Mouse (Mus musculus) forebrain, embryonic 16.5 days (tissue): ENCODE data around the gene Prr3. TPM values are rescaled to one million over a fixed set of nuclear protein-coding genes. Genes with fewer than 3 reads are reported as not detected.
"Not testable (repeated sequence)": the region's sequence is repeated elsewhere in the genome, so short reads cannot be mapped to it uniquely, and the experiment has no call there.

ENCODE experiments used
- ATAC-seq: fragments of 200-750 bp; cut with Nextera tagmentation; 2 replicates; pipeline ENCODE4 v1.8.0; 2017; ENCODE audit warnings: mild to moderate bottlenecking, moderate library complexity
- H3K27ac ChIP-seq: fragments of 300-500 bp; sonication (generic); 2 replicates; pipeline ENCODE4 v1.5.1; 2014; ENCODE audit warnings: low read length, control low read depth
- H3K27me3 ChIP-seq: fragments of 300-500 bp; sonication (generic); replicated peaks from 2 replicates; pipeline ENCODE4 v1.6.1; 2014; ENCODE audit warnings: low read length; ENCODE audit not compliant: control insufficient read depth, insufficient read depth
- H3K36me3 ChIP-seq: fragments of 300-500 bp; sonication (generic); 2 replicates; pipeline ENCODE4 v1.6.1; 2014; ENCODE audit not compliant: control insufficient read depth, insufficient read depth
- H3K4me1 ChIP-seq: fragments of 300-500 bp; sonication (generic); replicated peaks from 2 replicates; pipeline ENCODE4 v1.6.1; 2014; ENCODE audit warnings: low read length; ENCODE audit not compliant: control insufficient read depth, insufficient read depth
- H3K4me2 ChIP-seq: fragments of 300-500 bp; sonication (generic); 2 replicates; pipeline ENCODE4 v1.6.1; 2014; ENCODE audit warnings: mild to moderate bottlenecking, low read length, control low read depth
- H3K4me3 ChIP-seq: fragments of 300-500 bp; sonication (generic); replicated peaks from 2 replicates; pipeline ENCODE4 v1.5.1; 2014; ENCODE audit warnings: mild to moderate bottlenecking, low read length, control low read depth
- H3K9ac ChIP-seq: fragments of 300-500 bp; sonication (generic); replicated peaks from 2 replicates; pipeline ENCODE4 v1.6.1; 2014; ENCODE audit warnings: low read depth, low read length, control low read depth
- H3K9me3 ChIP-seq: fragments of 300-500 bp; sonication (generic); 2 replicates; pipeline ENCODE4 v1.6.1; 2016; ENCODE audit warnings: low read length; ENCODE audit not compliant: control insufficient read depth
- WGBS: fragments of 180-500 bp; shearing (Covaris S2); extraction: QIAGEN DNeasy Blood & Tissue Kit; methylation state at CpG from one replicate; pipeline ENCODE4 v1.1.7; 2014; 5-methylcytosine and 5-hydroxymethylcytosine counted together
- polyA plus RNA-seq: library from polyadenylated mRNA; unstranded; fragments of >200 nt; fragmentation: Nextera tagmentation; extraction: Ambion mirVana; gene quantifications from 2 replicates; pipeline ENCODE4 v1.2.1, GENCODE M21; 2015

Gene Prr3
- polyA plus RNA-seq, 1 experiment from 2014 or later: 93.2 TPM

DNA sequence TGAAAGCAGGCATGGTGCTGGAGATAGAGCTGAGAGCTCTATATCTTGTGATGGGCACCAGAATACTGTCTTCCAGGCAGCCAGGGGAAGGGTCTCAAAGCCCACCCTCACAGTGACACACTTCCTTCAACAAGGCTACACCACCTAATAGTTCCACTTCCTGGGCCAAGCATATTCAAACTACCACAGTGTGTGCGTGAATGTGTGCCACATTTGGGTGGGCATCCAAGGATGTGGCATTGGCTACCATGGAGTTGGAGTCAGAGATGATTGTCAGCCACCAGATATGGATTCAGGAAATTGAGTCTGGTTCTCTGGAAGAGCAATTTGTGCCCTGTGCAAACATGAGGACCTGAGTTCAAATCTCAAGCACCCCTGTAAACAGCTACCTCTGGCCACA, 41.3 kb upstream of the Prr3 start:
- Histone ChIP-seq H3K4me1 (no peaks in the 10 kb centered on the region), H3K4me3 (no peak overlapping the region), H3K9ac (no peak overlapping the region), H3K4me2 (no peak overlapping the region), H3K9me3 (no peaks in the 10 kb centered on the region), H3K27me3 (no peaks in the 10 kb centered on the region), H3K36me3 (no peaks in the 10 kb centered on the region), H3K27ac (no peak overlapping the region)
- ATAC-seq: no peak
- WGBS: 89% methylated on average over 1 of the region's 1 CpGs

DNA sequence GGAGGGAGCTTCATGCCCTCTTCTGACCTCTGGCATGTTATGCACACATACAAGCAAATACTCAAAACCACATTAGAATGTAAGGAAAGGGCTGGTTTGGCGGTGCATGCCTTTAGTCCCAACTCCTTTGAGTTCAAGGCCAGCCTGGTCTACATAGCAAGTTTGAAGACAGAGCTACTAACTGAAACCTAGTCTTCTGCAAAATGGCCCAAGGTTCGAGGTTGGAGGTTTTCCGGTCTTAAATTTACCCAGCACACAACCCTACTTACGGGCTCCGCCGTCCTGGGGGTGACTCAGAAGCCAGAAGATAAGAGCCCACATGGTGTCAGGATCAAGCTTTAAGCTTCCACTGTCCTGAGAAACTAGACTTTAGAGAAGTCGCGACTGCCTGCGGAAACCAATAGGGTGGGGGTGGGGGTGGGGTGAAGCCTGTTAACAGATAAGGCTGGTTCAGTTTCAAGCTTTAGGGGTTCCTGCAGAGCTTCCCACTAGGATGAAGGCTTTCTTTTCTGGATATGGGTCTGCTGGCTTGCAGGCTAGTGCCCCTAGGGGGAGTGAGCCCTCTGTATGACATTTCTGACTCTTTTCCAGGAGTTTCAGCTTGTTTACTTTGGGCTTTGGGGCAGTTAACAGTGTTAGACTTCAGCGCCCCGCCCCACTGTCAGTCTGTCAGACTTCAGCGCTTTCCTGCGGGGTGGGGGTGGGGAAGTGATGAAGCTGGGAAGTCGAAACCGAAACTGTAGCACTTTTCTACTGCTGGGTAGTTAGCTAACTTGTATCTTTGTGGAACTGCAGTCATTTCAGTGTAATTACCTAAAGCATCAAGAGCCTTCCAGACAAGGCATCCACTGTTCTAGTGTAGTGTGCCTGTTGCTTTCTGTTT, 40.4 kb upstream of the Prr3 start, which contains the start of gene H2-T24:
H2-T24 (minus strand) TSS at position 370 of the 883 bp plus-strand sequence.
- H3K4me1 ChIP-seq: no peaks in the 10 kb centered on the region
- 41% methylated on average over 15 of the region's 15 CpGs for WGBS
- no peaks in the 10 kb centered on the region for H3K9me3 ChIP-seq
- no peak within 1 kb of the TSS for H3K27ac ChIP-seq
- no peaks in the 10 kb centered on the region for H3K27me3 ChIP-seq
- no peak within 1 kb of the TSS for H3K9ac ChIP-seq
- no peak within 1 kb of the TSS for H3K4me3 ChIP-seq
- no peak for ATAC-seq
- no peak within 1 kb of the TSS for H3K4me2 ChIP-seq
- H3K36me3 ChIP-seq: peaks cover 4% of the 10 kb centered on the region

DNA sequence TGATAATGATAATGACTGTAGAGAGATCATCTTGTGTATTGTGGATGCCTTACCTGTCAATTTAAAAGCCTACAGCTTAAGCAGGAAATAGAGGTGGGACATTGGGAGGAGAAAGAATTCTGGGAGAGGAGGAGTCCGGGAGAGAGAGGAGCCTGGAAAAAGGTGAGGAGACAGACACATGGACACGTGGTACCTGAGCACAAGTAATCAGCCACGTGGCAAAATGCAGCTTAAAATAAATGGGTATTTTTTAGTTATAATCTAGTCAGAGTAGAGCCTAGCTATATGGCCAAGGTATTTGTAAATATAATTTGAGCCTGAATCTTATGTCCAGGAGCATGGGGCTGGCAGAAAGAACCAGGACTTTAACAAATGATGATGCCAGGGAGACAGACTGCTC, 39.5 kb upstream of the Prr3 start:
- Histone ChIP-seq H3K27me3 (no peaks in the 10 kb centered on the region), H3K4me2 (no peak overlapping the region), H3K4me3 (no peak overlapping the region), H3K9ac (no peak overlapping the region), H3K4me1 (no peaks in the 10 kb centered on the region), H3K27ac (no peak overlapping the region), H3K9me3 (no peaks in the 10 kb centered on the region), H3K36me3 (peaks cover 7% of the 10 kb centered on the region)
- WGBS: 61% methylated on average over 3 of the region's 3 CpGs
- ATAC-seq: no peak

DNA sequence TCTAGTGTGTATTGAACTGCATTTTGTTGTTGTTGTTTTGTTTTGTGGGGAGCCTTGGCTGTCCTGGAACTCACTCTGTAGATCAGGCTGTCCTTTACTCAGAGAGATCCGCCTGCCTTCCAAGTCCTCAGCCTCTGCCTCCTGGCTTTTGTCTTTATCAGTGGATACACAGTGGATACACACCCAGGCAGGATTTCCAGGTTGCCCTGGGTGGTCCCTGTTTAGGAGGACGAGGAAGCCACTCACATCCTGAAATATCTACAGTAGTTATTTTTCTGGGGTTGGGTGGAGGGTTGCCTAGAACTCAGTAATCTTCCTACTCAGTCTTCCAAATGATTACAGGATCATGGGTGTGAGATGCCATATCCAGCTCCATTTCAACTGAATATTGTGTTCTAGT, 38.9 kb upstream of the Prr3 start:
- 71% methylated on average over 2 of the region's 2 CpGs for WGBS
- Histone ChIP-seq H3K27me3 (no peaks in the 10 kb centered on the region), H3K27ac (no peak overlapping the region)

DNA sequence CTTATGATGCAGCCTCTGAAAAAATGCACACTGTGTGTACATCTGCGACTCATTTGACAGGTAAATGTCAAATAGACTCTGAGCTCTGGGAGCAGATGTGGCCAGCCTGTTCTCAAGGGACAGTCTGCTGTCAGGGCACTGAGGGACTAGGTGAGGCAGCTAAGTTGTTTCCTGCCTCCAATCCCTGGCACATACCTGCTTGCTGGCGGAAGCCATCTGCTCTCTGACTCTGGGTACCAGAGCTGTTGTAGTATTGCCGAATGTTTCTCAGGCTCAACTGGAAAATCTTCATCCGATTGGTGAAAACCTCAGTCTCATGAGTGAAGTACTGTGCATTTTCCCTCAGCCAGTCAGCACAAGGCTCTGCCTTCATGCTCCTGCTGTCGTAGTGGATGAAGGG, 37.0 kb upstream of the Prr3 start:
- Histone ChIP-seq H3K4me1 (no peaks in the 10 kb centered on the region), H3K4me3 (no peak overlapping the region), H3K9ac (no peak overlapping the region), H3K27ac (no peak overlapping the region), H3K36me3 (peaks cover 11% of the 10 kb centered on the region), H3K27me3 (no peaks in the 10 kb centered on the region), H3K4me2 (no peak overlapping the region), H3K9me3 (no peaks in the 10 kb centered on the region)
- 93% methylated on average over 5 of the region's 5 CpGs for WGBS
- ATAC-seq: no peak

More for the DNA sequence above, 38.9 kb upstream of the Prr3 start:
- Histone ChIP-seq H3K4me2 (no peak overlapping the region), H3K4me3 (no peak overlapping the region), H3K9me3 (no peaks in the 10 kb centered on the region), H3K36me3 (peaks cover 11% of the 10 kb centered on the region), H3K9ac (no peak overlapping the region), H3K4me1 (no peaks in the 10 kb centered on the region)
- ATAC-seq: no peak

DNA sequence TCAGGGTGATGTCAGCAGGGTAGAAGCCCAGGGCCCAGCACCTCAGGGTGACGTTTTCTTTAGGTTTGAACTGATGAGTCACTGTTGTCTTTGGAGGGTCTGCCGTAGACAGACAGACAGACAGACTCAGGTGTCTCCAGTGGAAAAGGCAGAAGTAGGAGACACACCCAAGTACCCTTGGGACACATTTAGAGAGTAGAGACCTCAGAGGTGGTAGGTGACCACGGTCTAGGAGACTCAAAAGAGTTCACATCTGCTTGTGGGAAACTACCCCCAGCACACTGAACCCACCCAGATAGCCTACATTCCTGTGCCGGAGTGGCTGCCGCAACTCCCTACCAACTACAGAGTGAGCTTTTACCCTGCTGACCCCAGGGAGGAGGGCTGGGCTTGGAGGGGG, 34.9 kb upstream of the Prr3 start:
- Histone ChIP-seq H3K9ac (no peak overlapping the region), H3K4me3 (no peak overlapping the region), H3K36me3 (peaks cover 11% of the 10 kb centered on the region), H3K4me2 (no peak overlapping the region), H3K27ac (no peak overlapping the region), H3K4me1 (no peaks in the 10 kb centered on the region), H3K27me3 (no peaks in the 10 kb centered on the region), H3K9me3 (no peaks in the 10 kb centered on the region)
- WGBS: 99% methylated on average over 5 of the region's 5 CpGs
- ATAC-seq: no peak

DNA sequence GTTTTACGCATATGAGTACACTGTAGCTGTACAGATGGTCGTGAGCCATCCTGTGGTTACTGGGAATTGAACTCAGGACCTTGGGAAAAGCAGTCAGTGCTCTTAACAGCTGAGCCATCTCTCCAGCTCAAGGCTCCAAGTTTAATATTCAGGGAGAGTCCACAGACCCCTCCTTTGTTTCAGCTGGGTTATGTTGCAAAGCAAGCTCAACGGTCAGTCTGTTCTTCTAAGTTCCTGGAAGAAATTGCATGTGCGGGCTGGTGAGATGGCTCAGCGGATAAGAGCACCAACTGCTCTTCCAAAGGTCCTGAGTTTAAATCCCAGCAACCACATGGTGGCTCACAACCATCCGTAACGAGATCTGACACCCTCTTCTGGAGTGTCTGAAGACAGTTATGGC, 24.4 kb upstream of the Prr3 start:
- H3K4me3 ChIP-seq, H3K4me2 ChIP-seq, H3K9me3 ChIP-seq, ATAC-seq, H3K27me3 ChIP-seq, H3K27ac ChIP-seq, H3K9ac ChIP-seq, H3K36me3 ChIP-seq, H3K4me1 ChIP-seq: not testable (repeated sequence)
- 94% methylated on average over 7 of the region's 7 CpGs for WGBS

DNA sequence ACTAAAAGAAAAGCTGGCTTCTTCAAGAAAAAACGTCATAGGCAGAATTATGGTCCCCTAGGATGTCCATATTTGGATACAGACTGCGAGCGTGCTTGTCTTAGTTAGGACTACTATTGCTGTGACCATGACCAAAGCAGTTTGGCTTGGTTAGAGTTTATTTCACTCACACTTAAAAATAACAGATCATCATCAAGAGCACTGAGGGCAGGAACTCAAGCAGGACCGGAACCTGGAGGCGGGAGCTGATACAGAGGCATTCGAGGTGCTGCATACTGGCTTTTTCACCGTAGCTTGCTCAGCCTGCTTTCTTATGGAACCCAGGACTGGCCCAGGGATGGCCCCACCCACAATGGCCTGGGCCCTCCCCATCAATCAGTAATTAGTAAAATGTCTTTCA, 23.3 kb upstream of the Prr3 start:
- 93% methylated on average over 7 of the region's 7 CpGs for WGBS
- Histone ChIP-seq H3K4me3 (no peak overlapping the region), H3K27me3 (no peaks in the 10 kb centered on the region), H3K27ac (no peak overlapping the region), H3K9me3 (0 out of 2 replicates have a peak, but pooled peaks cover 2% of the 10 kb centered on the region), H3K4me1 (no peaks in the 10 kb centered on the region), H3K36me3 (no peaks in the 10 kb centered on the region), H3K4me2 (no peak overlapping the region), H3K9ac (no peak overlapping the region)
- no peak for ATAC-seq

DNA sequence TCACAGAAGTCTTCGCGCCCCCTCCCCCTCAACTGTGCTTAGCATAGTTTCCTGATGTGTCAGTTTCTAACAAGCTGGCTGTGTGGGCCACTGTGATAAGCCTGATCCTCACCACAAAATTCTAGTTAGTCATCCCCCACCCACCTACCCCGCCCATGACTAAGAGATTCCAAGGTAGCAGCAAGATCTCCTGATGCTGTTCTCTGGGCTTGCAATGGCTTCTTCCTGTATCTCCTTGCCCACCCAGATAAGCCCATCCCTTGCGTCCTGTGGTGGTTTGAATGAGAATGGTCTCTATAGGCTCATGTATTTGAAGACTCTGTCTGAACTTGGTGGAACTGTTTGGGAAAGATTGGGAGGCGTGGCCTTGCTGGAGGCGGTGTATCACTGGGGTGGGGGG, 21.9 kb upstream of the Prr3 start:
- Histone ChIP-seq H3K27me3 (no peaks in the 10 kb centered on the region), H3K4me3 (no peak overlapping the region)
- 98% methylated on average over 6 of the region's 6 CpGs for WGBS

More for the DNA sequence above, 21.9 kb upstream of the Prr3 start:
- Histone ChIP-seq H3K27ac (no peak overlapping the region), H3K9ac (no peak overlapping the region), H3K4me2 (no peak overlapping the region), H3K9me3 (0 out of 2 replicates have a peak, but pooled peaks cover 2% of the 10 kb centered on the region), H3K36me3 (no peaks in the 10 kb centered on the region), H3K4me1 (peaks cover 7% of the 10 kb centered on the region)
- ATAC-seq: no peak
